In genomic region chr14:35906313-35906712, GRCm38 (mm10) we compare ENCODE assay signal across 15 mouse cellular contexts.
DNase-seq lines count a peak whose midpoint lies in the region; ATAC-seq and TF ChIP-seq lines count a peak whose summit lies in the region.
"Had no signal": no experiment of that assay in that cellular context is flagged by ENCODE, and none has a peak within 500 bp of the region (broad histone marks: within the 10 kb centered on the region; RNA-seq: fewer than 3 reads in every experiment).

No protein-coding gene starts in this region.

- no peak for ATAC-seq in erythroid progenitor cell, adult 5-6 weeks (replicated peaks; ENCODE audit: low FRiP score, poor library complexity, severe bottlenecking)
- ATAC-seq: forebrain, postnatal 0 days; intestine, embryonic 15.5 days had no signal

- no peak for TF ChIP-seq POLR2A in brain, embryonic 14.5 days (IDR thresholded peaks at IDR 0.05; ENCODE audit: borderline replicate concordance, extremely low read depth, insufficient read depth, insufficient read length, poor library complexity, severe bottlenecking)

- DNase-seq in brain, embryonic 14.5 days (ENCODE audit: low read depth) = peak; percentile 47
- peak; percentile 59 for DNase-seq in cerebellum, adult 11-12 months
- DNase-seq in cerebellum, adult 9-10 months = peak; percentile 50
- peak; percentile 40 to 46 for DNase-seq in cerebellum, postnatal 25 days
- DNase-seq in natural killer cell, adult 2 months (ENCODE audit: low spot score in 2 of 2) = no peak
- DNase-seq in MN1 (ENCODE audit: low spot score) = no peak
- DNase-seq: adrenal gland, postnatal 10 days; embryo, embryonic 11 days; forebrain, postnatal 0 days; gastrocnemius, postnatal 14 days; heart, adult 2 months; heart, postnatal 14 days; kidney, adult 18-20 months had no signal

- TF ChIP-seq CTCF in brain, embryonic 14.5 days (IDR thresholded peaks at IDR 0.05; ENCODE audit: borderline replicate concordance, extremely low read depth, insufficient read depth, insufficient read length) = no peak

Comparison
In these comparisons a context has a peak if more than half of its experiments do, and no peak if none do; other contexts are left out.
1. DNase-seq: peak in brain, embryonic 14.5 days (single experiment), cerebellum, adult 11-12 months (single experiment), cerebellum, adult 9-10 months (single experiment) and cerebellum, postnatal 25 days (2 of 2); none in natural killer cell, adult 2 months (0 of 2) and MN1 (single experiment).